Mouse (Mus musculus): ENCODE results near the gene Tnfrsf11a. TPM values are rescaled to one million over a fixed set of nuclear protein-coding genes. Genes with fewer than 3 reads are reported as not detected.
A peak's percentile ranks its signal among the peaks of the same experiment; 100 is the strongest.
"Not testable (repeated sequence)": the region's sequence is repeated elsewhere in the genome, so short reads cannot be mapped to it uniquely, and the experiment has no call there.

Gene Tnfrsf11a
- total and polyA plus RNA-seq, 3 experiments, result 2.4 to 4.7 (median 2.7) TPM

DNA sequence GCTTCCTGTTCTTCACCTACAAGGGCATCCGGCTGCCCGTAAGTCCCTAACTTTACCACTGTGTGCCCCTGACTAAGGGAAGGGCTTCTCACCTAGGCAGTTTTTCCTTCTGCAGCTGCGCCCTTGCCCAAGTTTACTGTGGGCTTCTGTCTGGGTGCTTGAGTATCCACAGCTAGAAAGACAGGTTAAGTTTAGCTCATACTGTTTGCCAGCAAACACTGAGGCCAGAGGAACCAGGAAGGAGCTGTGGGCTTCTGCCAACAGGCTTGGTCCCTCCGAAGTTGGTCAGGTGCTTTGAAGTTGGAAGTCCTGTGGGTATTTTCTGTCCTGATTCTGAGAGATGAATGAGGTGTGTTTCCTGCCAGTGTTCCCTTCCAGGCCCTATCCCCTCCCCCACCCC, 4.6 kb downstream of the Tnfrsf11a start:
- peak; percentile 4 for DNase-seq

DNA sequence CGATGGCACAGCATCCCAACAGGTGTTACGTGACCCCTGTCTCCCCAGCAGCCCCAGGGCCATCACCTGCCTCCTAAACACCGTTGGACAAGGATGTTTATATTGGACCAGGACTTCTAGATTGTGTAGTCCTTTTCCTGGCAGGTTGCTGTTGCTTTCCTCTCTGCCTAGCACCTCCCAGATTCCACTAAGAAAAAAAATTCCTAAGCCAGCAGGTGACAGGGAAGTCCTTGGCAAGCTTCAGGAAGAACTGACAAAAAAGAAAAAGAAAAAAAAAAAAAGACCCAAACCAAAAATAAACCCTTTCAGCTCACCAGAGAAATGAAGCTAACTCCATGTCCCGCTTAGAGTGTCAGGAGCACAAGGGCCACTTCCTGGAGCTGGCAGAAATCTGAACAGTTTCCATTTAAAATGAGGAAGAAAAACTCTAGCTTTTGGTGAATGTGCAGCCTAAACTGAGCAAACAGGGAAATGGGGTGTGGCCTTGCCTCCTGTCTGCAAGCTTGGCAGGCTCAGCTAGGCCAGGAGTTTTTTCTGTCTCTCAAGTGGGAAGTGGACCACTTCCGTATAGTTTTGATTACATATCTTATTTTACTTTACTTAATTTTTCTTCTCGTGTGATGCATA, 6.3 kb downstream of the Tnfrsf11a start:
- peak; percentile 23 for DNase-seq

DNA sequence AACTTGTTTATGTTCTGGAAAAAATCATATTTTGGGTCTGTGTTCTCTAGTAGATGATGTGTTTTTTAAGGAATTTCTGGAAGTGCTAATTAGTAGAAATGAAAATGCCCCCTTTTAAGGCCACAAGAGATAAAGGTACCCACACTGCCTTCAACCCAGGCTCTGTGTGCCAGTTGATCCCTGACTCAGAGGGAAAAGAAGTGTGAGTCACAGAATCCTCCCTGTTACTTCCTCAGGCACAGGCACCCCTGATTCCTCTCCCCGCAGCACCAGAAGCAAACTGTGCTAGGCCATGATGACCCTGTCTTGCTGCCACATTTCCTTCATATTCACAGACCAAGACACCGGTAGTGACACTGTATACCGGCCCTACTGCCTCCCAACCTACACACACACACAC, 9.6 kb downstream of the Tnfrsf11a start:
- peak; percentile 29 for DNase-seq

DNA sequence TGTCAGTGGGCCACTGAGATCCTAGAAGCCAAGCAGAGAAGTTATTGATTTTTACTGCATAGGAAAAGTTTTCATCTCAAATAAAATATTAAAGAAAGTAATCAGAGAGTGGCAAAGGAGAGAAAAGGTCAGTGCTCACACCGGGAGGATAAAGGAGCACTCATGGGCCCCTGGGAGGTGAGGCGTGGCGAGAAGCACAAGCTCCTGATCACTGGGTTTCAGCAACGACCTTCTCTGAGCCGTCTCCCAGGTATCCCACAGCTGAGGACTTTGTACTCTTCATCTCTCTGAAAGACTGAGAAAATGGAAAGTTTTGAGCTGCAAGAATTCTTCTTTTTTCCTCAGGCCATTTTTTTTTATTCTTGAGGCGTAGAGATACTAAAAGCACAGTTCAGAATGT, 14.2 kb downstream of the Tnfrsf11a start:
- no peak for DNase-seq

DNA sequence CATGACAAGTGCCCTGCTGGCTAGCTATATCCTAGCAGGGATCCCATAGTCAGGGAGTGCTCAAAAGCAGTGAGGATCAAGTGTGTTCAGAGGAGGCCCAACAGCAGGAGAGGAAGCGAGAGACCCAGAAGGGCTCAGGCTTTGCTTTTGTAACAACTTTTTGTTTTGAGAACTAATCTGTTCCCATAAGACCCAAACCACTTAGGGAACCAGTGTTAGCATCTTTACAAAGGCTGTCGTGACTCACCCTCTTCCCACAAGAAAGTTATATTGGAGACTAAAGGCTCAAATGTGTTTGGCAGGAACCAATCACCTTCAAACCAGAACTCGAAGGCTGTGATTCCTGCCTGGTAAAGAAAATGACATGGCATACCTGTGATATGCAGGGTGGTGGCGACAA, 15.2 kb downstream of the Tnfrsf11a start:
- no peak for DNase-seq

DNA sequence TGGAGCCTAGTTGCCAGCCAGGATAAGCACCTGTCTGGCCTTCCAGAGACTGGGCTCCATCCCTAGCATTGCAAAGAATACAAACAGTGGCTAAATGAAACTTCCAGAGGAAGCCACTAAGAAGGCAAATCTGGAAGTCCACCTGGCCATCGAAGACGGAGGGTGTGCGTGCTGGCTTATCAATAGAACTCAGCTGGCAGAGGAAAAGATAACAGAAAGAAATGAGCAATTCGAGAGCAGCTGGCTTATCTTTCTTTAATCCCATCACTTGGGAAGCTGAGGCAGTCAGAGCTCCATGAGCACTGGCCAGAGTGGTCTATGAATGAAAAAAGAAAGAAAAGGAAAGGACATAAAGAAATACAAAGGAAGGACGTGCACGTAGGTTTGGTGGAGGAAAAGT, 20.1 kb downstream of the Tnfrsf11a start:
- DNase-seq, result no peak

DNA sequence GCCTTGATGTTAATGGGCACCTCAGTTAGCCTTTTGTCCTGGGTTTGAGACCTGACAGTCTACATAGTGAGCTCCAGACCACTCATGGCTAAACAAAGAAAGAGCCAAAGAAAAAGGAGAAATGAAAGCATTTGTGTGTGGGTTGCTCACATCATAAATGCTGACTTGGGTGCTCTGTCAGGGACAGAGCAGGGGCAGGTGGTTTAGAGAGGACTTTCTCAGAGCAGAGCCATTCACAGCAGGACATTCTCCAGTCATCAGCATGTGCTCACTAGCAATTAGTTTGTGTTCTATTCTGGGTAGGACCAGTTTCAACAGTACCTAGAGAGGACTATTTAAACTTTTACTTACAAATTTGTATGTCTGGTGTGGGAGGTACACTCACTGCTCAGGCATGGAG, 20.7 kb downstream of the Tnfrsf11a start:
- DNase-seq, result no peak

DNA sequence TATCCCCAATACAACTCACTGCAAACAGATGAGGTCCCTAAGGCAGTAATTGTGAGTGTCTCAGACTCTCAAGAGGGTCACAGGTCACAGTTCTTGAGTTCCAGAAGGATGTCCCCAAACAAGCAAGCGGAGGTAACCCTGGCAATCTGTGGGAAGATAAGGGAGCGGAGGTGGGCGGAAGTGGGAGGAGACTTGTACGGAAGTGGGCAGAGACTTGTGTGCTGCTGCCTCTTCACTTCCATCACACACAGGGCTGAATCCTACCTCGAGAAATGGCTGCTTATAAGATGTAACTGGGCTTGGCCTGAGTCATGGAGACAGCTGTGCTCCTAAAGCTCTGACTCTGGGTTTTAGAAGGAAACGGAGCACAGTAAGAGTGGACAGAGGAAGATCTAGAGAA, 22.4 kb downstream of the Tnfrsf11a start:
- DNase-seq, result no peak

DNA sequence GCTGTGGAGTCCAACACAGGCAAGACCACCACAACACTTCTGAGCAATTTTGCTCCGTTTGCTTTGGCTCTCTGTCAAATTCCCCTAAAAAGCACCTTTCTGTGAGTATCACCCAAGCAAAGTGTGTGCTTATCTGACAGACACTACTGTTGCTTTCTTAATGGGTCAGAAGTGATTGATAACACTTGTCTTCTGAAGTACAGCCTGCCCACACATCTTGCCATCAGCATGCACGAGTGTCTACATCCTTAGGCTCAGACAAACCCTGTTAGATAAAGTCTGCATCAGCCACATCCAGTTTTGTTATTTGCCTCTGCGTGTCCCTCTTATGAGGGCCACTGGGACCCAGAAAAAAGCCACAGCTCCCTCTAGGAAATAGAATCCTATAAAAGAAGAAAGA, 23.8 kb downstream of the Tnfrsf11a start:
- DNase-seq, result no peak

DNA sequence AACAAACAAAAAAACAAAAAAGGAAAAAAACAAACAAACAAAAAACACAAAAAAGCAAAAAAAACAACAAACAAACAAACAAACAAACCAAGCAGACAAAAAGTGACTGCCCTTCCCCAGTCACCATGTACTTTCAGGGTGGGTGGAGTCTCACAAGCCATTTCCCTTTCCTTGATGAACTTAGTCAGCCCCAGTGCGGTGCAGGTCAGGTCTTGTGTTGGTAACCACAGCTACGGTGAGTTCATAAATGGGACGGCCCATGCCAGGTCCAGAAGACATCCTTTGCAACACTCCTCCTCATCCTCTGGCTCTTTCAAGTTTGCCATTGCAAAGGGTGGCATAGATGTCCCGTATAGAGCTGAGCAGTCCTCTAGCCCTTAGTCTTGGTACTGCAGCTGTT, 25.0 kb downstream of the Tnfrsf11a start:
- DNase-seq, result no peak

DNA sequence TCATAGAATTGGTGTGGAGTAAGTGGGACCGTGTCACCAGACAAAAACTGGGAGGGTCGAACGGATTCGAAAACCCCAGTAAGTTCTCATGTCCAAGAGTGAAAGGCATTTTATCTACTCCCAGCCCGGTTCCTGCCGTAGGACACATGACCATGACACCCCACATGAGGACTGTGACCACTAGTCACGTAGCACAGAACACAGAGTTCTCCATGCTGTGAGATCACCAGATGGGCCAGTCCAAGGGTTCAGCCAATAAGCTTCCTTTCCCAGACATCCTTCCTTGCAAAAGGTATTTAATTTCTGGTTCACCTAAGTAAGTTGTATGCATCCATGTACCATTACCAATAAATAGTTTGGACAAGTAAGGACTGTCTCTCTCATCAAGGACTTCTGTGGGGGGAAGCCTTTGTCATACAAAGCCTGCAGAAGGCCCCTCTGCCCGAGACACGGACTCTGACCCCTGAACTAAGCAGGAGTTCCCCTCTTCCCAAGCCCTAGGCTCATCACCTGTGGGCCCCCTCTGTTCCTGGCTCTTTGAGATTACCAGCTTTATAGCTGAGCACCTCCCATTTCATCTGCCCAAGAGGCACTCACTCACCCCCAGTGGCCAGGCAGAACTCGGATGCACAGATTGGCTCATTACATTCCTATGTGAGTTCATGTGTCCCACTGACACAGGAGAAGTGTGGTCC, 26.7 kb downstream of the Tnfrsf11a start:
- DNase-seq, result no peak

DNA sequence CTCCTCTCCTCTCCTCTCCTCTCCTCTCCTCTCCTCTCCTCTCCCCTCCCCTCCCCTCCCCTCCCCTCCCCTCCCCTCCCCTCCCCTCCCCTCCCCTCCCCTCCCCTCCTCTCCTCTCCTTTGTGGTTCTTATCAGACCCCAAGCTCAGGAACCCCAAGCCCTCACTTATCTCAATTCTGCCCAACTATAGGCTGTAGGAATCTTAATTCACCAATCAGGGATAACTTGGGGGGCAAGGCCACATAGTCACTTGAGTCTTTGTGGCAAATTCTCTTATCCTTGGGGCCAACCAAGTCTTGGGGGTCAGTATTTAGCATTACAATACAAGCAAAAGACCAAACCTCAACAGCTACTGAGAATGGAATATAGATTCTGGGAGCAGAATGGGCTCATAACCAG, 31.5 kb downstream of the Tnfrsf11a start:
- DNase-seq, result not testable (repeated sequence)

DNA sequence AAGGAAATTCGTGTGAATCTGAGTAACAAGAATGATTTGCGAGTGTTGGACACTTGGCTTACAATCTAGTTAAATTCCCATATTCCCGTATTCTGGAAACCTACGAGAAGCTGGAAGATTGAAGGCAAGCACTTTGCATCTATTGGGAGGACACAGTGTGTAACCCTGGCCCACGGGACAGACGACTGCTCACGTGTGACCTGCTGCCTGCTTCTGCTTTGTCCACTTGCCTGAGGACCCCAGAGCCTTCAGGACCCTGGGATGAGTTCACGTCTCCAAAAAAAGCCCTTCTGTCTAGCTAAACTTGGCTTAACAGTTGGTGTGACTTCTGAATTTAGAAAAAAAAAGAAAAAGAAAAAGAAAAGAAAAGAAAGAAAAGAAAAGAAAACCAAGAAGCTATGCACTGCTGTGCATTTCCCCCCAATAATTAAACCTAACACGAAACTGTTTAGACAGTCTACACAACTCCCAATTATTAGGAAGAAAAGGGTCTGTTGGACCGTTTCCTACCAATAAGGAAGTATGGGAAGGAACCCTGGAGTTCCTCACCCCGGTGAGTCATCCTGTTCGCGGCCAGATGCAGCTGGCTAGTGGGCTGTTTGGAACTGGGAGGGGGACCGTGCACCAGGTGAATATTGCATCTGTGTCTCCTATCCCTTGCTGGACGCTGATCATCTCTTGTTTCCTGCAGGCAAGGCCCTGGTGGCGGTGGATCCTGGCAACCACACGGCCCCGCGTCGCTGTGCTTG, 32.6 kb downstream of the Tnfrsf11a start:
- DNase-seq, result peak; percentile 13

DNA sequence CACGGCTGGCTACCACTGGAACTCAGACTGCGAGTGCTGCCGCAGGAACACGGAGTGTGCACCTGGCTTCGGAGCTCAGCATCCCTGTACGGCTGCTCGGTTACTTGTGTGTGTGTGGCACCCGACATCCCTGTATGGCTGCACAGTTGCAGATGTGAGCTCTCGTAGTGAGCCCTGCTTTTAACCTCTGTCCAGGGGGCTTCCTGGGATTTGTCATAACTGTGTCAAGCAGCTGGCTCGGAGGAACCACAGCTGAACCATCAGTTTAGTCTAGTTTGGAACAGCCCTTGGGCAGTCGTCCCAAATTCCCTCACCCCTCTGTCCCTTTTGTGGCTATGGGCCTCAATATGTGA, 33.2 kb downstream of the Tnfrsf11a start:
- no peak for DNase-seq

DNA sequence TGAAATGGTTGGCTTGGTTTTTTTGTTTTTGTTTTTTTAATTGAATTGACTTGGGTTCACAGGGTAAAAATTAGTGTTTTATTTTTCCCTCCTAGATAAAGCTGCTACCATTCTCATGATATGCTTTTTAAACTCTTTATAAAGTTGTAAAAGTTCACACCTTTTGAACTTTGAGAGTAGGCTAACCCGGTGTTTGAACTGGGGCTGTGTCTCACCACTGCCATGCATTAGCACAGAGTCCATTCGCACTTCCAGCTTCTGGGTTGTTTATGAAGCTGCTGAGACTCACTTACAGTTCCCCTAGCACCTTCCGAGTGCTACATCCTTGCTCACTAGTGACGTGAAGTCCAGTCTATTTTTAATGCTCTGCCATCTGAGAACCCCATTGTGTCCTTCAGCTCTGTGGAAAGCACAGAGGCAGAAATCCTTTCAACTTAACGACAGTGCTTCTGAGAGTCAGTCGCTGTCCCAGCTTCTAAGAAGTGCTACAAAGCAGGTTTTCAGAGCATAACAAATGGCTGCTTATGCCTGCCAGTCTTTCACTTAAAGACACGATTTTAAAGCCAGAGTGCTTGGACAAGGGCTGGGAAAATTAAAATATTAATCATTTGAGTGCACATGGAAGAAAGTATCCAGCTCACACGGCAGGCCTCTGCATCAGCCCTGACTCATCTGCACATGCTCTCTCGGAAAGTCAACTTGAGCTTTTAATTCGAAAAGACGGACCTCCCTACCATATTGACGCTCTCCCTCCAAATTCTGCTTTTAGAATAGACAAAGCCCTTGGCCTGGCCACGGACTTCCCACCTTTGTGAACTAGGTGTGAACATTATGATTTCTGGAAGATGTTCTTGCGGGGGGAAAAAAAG, 34.1 kb downstream of the Tnfrsf11a start:
- DNase-seq, result peak; percentile 25

DNA sequence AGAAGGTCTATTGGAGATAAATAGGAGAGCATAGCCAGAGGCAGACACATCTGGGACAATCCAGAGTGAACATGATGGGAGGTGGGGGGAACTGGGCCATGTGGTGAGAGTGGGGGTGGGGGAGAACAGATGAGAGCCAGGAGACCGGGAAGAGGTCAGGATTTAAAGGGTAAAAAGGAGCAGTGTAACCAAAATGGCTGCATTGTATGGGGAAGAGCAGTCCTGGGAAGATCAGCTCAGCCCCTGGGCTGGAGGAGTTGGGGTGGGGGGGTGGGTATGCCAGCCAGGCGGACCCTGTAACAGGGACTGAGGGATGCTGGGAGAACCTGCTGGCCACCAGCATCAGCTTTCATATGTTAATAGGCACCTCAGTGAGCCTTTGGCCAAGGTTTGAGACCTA, 34.8 kb downstream of the Tnfrsf11a start:
- DNase-seq, result no peak

DNA sequence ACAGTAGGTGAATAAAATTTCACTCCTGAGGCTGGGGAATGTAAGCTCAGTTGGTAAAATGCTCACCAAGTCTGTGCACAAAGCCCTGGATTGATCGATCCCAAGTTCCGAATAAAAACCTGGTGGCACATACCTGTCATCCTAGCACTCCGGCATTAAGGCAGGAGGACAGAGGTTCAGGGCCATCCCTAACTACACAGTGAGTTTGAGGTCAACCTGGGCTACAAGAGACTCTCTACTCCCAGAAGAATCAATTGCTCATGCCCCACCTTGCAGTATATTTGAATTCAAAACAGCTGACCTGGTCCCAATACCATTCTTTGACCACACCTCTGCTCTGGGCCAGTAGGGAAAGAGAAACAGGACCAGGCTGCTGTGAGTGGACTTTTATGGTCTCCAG, 35.2 kb downstream of the Tnfrsf11a start:
- no peak for DNase-seq

DNA sequence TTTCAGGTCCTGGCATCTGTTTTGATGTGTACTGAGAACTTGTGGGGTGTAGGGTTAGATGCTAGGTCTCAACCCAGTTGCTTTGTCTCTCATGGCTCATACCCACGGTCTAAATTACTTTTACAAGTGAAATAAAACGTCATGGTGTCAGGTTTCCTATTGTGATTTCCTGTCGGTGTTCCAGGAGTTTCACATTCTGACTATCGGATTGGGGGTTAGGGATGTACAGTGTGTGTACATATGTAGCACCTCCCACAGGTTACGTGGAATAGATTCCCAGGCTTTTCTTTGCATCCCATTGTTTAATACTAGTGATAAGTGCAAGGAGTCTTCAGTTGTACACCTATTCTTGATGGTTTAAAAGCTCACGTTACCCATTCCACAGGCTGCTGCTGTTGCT, 38.5 kb downstream of the Tnfrsf11a start:
- no peak for DNase-seq

DNA sequence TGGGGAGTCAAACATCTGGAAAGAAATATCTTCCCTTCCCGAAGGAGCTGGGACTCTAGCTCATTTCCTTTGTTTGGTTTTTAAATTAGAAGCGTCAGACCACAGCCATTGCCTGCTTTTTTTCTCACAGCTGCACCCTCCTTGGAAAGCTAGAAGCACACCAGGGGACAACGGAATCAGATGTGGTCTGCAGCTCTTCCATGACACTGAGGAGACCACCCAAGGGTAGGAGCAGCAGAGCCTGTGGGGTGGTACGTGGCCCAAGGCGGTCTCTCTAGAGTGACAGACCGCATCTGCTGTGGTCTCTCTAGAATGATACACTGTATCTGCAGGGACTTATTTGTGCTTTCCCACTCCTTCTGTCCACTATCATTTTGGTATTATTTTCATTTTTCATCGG, 39.2 kb downstream of the Tnfrsf11a start:
- no peak for DNase-seq

DNA sequence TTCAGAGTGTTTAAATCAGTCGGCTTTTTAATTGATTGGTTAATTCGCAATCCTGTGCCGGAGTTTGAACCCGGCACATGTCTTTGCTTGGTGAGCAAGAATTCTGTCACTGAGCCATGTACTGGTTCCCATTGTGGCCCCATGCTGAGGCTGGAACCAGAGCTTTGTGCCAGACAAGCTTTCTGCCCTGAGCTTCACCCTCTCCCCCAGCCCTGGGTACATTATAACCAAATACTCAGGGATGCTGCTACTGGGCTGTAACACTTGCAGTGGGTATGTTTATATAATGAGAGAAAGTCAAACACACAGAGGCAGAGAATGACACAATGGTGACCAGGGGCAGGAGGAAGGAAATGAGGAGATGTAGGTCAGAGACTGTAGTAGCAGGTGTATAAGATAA, 43.8 kb downstream of the Tnfrsf11a start:
- DNase-seq, result no peak

DNA sequence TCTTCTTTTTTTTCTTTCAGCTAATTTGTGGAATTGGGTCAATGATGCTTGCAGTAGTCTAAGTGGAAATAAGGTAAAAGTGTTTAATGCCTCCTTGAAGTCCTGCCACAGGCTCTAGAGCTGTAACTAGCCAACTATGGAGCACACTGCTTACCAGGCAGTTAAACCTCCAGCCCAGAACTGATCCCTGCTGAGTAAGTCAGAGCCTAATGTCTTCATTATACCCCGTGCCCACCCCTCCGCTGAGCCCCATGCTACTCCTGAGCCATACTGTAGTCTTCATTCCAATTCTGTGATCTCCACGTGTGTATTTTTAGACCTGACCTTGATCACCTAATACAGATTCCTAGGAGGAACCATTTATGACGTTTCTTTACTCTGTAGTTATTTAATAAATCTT, 44.5 kb downstream of the Tnfrsf11a start:
- no peak for DNase-seq

DNA sequence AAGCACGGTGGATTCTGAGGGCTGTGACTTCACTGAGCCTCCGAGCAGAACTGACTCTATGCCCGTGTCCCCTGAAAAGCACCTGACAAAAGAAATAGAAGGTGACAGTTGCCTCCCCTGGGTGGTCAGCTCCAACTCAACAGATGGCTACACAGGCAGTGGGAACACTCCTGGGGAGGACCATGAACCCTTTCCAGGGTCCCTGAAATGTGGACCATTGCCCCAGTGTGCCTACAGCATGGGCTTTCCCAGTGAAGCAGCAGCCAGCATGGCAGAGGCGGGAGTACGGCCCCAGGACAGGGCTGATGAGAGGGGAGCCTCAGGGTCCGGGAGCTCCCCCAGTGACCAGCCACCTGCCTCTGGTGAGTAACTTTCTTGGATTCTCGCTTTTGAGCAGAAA, 46.9 kb downstream of the Tnfrsf11a start:
- no peak for DNase-seq

Data from adrenal gland, adult 2 months (tissue).